Mouse (Mus musculus): ENCODE data around the gene Susd2. TPM values are rescaled to one million over a fixed set of nuclear protein-coding genes. Genes with fewer than 3 reads are reported as not detected.

The Susd2 gene
- total RNA-seq (2021), result 1 to 10 TPM; 1.6 to 2.8 TPM
- long read RNA-seq, partial matches to known transcripts, result 1 of 1 reads
- long read RNA-seq, other reads (novel, unspliced or antisense), result 0 of 1 reads

DNA sequence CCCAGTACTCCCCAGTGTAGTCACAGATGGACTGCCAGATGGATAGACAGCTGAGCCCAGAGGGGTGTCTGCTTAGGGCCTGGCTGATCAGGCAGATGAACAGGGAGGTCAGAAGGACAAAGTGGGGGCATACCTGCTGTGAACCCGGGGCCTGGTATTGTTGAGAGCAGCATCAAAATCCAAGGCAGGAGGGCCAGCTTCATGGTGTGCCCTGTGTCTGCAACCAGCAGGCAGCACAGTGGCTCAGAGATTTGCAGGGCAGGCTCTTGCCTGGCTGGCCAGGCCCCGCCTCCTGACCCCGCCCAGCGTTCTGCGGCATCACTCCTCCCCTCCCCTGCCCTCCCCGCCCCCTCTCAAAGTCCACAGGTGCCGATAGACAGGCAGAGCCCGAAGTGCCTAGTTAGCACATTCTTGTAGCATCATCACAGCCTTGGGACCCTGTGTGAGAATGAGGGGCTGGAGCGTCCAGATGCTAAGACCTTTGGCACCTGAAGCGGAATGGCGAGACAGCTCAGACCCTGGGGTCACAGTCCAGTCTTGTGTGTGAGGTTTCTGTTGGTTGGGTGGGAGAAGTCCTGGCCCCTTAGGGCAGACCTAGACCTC, at the start of gene Susd2:
Gene Susd2 (minus strand): TSS at position 268 of the 603 bp plus-strand sequence.
- DNase-seq (ENCODE audit: low spot score in 2 of 2), result no peak

DNA sequence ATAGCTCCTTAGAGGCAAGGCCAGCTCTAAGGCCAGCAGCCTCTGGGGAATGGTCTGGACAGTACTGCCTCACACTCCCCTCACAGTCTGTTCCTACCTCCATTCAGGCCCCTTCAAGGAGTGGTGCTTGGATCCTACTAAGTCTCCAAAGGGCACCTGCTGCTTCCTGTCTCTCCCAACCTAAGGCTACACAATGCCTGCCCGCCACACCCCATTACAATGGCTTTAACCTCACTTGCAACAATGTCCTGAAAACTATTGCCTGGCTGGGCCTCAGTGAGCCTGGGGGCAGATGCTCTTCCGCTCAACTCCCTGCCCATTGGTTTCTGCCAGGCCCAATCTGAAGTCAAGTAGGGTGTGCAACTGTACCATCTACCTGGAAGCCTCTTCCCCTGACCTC, 44.8 kb upstream of the Susd2 start:
- DNase-seq (ENCODE audit: low spot score in 2 of 2), result no peak

DNA sequence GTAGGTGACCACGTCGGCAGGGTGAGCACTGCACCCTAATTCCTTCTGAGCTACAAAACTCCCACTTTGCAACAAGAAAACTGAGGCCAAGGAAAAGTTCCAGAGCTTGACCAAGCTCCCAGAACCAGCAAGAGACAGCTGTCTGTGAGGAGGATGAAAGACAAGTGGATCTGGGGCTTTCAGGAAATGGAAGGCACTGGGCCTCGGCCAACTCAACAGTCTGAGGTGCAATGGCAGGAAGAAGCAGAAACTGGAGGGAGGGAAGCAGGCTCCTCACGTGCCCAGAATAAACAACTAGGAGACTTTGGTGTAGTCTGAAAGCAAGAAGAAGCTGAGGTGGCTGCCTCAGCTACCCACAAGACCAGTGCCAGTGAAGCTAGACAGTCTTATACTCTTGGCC, 42.9 kb upstream of the Susd2 start:
- no peak for DNase-seq (ENCODE audit: low spot score in 2 of 2)

DNA sequence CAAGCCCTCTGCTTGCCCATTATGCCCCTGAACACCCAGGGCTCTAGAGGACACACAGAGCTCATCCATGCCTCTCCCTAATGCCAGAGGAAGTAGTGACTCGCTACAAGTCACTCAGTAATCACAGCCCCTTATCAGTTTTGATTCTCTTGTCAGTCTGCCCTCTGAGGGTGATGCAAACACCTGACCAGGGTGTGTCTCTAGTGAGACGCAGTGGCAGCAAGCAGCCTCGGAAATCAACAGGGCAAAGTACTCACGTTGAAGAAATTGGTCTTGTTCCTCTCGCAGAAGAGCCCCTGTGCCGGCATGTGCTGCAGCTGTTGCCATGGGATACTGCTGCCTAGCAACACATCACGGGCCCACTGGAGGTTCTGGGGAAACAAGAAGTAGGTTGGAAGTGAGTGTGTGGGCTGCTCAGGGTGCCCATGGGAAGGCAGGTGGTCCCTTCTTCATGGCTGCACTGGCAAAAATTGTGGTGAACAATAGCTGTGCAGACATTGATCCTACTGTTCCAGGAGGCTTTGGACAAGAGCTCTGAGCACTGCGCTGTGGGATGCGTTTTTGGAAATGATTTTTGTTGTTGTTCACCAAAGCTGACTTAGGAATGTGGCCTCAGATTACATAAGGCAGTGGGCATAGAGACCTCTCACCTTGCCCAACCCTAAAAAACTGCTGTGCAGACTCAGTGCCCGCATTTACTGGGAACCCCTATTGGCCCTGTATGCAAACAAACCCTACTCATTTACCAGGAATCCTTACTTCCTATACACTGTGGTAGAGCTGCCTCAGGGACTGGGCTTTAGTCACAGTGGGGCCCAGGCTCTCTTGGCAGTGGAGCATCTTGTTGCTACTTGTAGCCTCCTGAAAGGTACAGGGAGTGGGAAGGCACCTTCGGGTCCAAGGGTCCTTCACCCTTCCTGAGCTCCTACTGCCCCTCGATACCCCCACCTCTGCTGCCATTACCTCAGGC, 40.5 kb upstream of the Susd2 start:
- DNase-seq (ENCODE audit: low spot score in 2 of 2), result peak; percentile 83

DNA sequence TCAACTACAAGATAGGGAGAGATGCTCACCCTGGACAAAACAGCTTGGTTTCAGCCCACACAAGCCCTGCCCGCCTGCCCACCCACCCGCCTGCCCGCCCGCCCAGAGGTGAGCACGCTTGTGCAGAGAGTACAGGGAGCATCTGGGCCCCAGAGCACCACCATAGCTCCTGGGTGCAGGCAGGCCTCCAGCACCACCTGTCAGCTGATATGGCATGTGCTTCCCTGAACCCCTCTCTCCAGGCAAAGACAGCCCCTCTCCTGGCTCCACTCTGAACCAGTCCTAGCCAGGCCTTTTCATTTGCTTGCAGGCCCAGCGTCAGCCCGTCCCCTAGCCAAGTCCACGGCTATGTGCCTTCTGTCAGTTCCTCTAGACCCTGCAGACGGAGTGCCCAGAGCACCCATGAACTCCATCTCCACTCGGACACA, 36.8 kb upstream of the Susd2 start:
- DNase-seq (ENCODE audit: low spot score in 2 of 2), result peak; percentile 52 to 63

DNA sequence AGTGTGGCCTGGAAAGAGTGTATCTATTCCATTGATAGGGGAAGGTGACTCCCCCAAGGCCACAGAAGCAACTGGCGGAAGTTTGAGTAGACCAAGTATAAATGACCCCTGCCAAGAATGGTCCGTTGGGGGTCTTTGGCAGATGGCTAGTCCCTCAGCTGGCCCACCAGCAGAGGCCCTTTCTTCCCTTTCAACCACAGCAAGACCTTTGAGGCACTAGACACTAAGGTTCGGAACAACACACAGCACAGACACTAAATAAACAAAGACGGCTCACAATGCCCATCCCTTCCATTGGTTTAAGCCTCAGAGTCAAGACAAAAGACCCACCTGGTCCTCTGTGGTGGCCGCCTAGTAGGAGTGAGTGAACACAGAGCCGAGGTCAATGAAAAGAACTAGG, 35.4 kb upstream of the Susd2 start:
- no peak for DNase-seq (ENCODE audit: low spot score in 2 of 2)

DNA sequence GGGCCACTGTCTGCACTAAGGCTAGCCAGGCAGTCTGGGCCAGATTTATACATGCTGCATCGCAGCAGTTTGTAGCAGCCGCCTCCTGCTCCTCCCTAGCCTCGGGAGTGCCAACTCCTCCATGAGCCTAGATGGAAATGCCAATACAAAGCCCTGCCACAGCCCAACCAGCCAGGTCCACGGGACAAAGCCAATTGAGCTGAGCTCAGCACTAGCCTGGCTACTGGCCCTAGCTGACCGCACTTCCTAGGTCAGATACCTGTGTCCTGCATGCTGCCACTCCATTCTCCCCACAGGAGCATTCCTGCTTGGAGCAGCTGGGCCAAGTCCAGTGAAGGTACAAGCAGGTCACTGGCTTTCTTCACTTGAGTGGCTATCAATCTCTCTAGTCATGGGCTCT, 34.2 kb upstream of the Susd2 start:
- DNase-seq (ENCODE audit: low spot score in 2 of 2), result peak in 1 of 2 experiments; percentile 44

DNA sequence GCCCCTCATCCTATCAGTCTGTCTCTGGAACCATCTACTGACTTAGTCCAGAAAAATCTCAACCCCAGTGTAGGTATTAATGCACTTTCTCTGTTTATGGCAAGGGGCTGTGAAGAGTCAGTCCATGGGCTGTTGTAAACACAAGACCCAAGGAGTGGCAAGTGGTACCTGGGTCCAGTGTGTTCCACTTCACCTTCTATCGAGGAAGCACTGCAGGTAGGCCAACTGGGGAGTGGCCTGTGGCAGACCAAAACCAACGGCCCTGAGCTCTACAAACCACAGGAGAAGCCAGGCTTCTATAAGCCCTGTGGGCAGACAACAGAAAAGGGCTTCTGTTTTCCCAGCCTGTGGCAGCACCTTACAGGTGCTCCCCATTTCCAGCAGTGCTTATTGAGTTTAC, 33.8 kb upstream of the Susd2 start:
- DNase-seq (ENCODE audit: low spot score in 2 of 2), result no peak

DNA sequence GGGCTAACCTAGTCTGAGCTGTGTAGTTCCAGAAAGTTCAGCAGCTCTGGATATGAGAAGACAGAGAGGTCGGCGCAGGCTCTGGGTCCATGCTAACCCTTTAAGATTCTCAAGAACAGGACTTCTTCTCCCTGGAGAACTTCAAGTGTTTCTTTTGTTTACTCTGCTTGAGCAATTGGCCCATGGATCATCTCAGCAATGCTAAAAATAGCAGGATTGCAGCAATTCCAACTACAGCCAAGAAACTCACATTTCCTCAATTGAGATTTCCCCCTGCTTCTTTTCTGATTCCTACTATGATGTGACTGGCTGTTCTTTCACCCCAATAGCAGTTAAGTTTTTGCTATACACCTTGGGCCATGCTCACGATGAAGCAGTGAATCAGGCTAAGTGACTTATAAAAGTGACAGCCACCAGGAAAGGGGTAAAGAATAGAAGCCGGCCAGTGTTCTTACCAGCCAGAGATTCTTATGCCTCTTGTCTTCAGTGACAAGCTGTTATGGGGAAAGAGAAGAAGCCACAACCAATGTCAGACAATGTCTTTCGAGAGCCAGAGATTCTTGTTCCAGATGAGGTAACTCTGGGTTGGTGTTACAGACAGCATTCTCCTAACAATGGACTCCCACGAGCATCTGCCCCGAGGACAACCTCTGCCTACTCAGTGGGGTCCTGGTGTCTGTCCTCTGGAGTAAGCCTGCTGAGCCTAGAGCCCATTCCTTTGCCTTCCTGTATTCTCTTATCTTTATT, 33.2 kb upstream of the Susd2 start:
- no peak for DNase-seq (ENCODE audit: low spot score in 2 of 2)

DNA sequence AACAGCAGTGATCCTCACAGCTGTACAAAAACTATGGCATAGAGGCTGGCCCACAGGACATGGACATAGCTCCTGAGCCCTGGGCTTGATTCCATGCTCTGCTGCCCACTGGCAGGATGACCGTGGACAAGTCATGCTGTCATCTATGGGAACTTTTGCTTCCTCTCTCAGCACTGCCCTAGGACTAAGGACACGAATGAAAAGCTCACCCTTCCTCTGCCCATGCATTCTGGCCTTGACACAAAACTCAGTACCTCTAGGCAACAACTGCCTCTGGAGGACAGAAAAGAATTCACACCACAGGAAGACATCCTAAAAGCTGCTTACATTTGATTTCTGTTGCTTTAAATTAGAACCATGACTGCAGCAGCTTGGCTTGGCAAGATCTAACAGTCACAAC, 32.5 kb upstream of the Susd2 start:
- DNase-seq (ENCODE audit: low spot score in 2 of 2), result no peak

DNA sequence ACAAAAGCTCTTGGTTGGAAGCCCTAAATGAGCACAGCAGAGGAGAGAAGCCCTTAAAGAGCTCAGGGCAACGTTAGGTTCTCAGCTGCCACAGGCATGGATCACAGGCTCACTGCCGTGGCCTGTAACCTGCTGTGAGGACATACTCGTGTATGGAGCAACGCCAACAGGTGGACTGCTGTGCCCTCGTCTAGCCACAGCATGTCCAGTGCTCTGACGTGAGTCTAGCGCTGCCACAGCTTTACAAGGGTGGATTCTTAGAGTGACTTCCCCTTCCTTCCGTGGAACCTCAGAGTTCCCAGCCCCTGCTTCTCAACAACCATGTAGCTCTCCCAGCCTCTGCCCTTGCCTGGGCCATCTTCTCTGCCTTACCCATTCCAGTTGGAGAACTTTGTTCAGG, 31.8 kb upstream of the Susd2 start:
- DNase-seq (ENCODE audit: low spot score in 2 of 2), result no peak

DNA sequence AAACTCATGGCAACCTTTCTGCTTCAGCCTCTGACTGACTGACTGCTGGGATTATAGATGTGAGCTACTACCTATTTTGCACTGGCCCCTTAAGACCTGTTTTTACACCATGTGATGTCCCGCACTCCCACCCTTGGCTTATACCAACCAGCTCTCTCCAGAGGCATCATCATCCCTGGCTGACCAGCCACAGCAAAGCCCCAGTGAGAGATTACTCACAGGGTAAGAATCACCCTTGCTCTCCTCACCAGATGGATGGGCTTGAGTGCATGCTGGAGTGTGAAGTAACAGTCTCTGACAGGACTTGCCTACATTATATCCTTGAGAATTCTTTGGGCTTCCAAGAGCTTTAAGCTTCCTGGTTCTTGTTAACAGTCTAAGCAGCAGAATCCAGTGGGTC, 26.1 kb upstream of the Susd2 start:
- no peak for DNase-seq (ENCODE audit: low spot score in 2 of 2)

DNA sequence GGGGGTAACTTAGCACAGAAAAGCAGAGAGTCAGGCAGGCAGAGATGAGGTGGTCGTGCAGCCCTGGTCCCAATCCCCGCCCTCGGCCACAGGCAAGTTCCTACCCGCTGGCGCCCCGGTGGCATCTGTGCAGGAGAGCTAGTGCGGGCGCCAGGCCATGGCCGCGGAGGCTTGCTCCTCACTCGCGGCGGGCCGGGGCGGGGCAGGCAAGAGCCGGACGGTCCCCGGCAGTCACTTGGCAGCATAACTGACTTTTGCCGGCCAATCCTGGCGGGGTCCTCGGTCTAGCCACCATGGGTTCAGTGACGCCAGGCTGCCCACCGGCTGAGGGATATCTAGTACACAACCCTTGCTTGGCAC, 24.1 kb upstream of the Susd2 start:
- DNase-seq (ENCODE audit: low spot score in 2 of 2), result peak in 1 of 2 experiments; percentile 69

DNA sequence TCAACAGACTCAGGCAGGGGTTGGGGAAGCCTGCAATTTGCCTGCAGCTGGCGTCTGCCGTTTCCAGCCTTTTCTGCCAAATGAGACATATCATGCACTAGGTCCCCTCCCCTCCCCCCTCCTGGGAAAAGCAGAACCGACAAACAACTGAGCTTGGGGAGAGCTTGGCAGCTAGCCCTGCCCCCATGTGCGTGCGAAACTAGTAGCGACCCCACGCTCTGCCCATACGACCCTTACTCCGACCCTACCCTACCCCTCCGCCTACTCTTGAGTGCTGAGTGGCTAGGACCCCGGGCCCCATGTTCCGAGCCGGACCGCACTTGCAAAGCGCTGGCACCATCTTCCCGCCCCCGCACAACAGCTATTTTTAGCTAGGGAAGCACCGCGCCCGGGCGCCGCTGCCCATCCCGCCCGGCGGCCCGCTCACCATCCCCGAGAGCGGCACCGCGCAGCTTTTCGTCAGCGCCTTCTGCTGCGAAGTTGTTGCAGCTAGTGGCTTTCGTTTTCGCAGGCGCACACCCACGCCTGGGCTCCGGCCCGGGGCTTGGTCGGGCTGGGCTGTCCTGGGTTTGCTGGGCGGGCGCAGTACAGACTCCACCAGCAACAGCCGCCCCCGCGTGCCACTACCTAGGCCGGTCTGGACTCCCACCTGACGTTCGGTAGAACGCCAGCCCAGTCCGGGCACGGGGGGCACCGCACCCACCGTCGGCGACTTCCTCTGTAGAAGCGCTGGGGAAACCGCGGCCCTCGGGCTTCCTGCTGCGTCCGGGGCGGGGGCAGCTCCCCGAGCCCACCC, 23.5 kb upstream of the Susd2 start:
- DNase-seq (ENCODE audit: low spot score in 2 of 2), result peak; percentile 75 to 80

DNA sequence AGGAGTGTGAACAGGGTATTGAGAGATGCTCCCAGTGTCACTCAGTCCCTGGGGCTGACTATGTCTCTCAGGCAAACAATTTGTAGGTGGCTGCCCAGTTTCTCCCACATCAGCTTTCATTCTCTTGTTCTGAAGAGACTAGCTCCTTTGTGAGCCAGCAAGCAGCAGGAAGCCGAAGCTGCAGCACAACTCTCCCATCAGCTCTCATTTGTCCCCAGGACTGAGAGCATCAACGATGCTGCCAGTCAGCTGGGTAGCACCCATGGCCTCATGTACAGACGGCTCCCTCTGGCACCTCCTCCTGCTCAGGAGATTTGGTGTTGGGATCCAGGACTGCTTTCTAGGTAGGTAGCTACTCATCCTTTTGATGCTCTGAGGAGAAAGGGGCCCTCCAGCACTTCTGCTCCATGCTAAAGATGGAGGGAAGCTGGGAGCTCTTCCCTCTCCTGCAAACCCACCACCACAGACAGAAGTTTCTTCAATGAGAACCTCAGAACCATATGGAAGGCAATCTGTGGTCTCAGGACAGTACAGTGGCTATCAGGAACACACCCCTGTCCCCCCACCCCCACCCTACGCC, 22.7 kb upstream of the Susd2 start:
- DNase-seq (ENCODE audit: low spot score in 2 of 2), result no peak

DNA sequence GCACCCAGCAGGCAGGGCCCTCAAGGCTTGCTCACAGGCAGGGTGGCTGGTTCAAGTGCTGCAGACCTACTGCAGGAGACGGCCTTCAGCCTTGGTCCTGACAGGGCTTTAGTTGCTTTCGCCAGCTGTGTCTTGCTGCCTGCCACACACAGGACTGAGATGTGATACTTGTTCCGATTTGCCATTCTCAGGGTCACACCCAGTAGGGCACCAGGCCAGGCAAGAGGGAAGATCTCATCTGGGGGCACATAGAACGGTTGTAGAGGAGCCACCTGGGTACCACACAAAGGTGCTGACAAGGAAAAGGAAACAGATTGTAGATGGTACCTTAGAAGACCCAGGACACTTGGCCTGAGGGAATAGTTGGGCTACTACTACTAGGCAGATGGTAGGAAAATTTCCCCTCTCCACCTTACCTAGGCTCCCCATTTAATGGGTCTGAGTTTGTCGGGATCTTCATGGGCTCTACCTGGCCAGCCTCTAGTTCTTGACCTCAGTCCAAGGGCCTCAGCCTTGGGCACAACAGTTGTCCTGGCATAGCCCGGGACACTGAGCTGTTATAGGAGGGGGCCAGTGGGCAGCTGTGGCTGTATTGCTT, 21.0 kb upstream of the Susd2 start:
- DNase-seq (ENCODE audit: low spot score in 2 of 2), result no peak

DNA sequence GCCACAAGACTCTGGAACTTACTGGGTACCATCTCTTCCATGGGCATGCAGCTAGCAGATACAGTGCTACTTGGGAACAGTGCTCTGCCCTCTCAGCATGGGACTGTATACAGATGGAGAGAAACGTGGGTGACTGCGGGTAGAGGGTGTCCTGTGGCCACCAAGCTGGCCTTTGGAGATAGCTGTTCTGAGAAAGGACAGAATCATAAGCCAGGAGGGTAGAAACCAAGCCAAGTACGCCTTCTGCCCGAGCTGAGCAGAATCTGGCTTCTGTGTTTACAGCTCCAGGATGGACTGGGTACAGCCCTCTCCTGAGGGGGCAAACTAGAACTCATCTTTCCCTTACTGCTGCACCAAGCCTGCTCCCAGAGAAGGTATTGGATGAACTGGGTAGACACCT, 18.8 kb upstream of the Susd2 start:
- DNase-seq (ENCODE audit: low spot score in 2 of 2), result no peak

DNA sequence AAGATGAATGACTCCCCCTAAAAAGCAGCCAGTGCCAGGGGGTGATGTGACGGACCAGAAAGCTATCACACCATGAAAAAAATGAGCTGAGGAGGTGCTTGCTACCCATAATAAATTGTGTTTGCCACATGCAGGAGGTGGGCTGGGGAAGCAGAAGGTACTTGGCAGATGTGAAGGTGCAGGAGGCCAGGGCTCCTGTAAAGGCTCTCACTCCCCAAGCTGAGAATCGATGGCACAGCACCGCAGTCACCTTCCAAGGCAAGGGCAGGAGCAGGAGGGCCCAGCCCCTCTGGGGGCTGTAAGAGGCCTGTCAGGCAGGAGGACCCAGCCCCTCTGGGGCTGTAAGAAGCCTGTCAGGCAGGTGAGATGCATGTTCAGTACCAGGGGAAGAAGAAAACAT, 18.1 kb upstream of the Susd2 start:
- no peak for DNase-seq (ENCODE audit: low spot score in 2 of 2)

DNA sequence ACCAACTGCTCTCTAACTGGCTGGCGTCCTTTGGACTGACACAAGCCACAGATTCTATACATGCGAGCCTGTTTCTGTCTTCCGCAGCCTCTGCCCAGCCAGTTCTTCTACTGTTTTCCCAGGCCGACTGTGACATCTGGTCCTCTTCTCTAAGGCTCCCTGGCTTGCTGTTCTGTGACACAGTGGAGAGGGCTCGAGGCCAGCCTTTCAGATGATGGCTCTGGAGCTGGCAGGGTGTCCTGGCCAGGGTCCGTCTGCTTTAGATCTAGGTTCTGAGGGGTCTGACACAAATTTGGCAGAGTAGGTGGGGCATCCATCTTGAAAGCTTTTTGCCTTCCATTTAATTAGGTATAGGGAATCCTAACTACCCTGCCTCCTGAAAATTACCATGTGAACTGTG, 17.6 kb upstream of the Susd2 start:
- no peak for DNase-seq (ENCODE audit: low spot score in 2 of 2)

DNA sequence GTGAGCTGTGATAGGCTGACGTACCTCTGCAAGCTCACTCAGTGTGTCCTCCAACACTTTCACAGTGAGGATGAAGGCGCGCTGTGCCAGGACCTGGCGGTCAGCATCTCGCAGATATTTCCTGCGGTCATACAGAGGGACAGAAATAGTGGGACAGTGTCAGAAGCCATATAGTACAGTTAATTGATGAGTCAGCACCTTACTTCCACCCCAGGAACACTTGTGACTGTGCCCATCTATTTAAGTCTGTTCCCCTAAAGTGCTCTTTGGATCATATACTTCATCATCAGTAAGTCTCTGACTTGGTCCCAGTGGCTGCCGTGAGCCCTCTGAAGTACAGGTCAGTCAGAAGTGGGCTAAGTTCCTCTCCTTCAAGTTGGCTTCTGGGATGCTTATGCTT, 14.0 kb upstream of the Susd2 start:
- DNase-seq (ENCODE audit: low spot score in 2 of 2), result no peak

Measured in layer of hippocampus, postnatal 10 days (tissue).